Mouse (Mus musculus) midbrain, embryonic 16.5 days (tissue): ENCODE measurements around the gene Nckipsd. TPM values are rescaled to one million over a fixed set of nuclear protein-coding genes. Genes with fewer than 3 reads are reported as not detected.

ENCODE experiments used
- ATAC-seq: fragments of 200-750 bp; cut with Nextera tagmentation; 2 replicates; pipeline ENCODE4 v1.8.0; 2017; ENCODE audit warnings: moderate TSS enrichment
- H3K27ac ChIP-seq: fragments of 300-500 bp; sonication (generic); 2 replicates; pipeline ENCODE4 v1.5.1; 2014; ENCODE audit warnings: mild to moderate bottlenecking, low read length, mixed read lengths
- H3K27me3 ChIP-seq: fragments of 300-500 bp; sonication (generic); 2 replicates; pipeline ENCODE4 v1.6.1; 2014; ENCODE audit warnings: low read depth, low read length, mixed read lengths; ENCODE audit not compliant: control insufficient read depth, insufficient read depth
- H3K36me3 ChIP-seq: fragments of 300-500 bp; sonication (generic); 2 replicates; pipeline ENCODE4 v1.6.1; 2014; ENCODE audit warnings: mild to moderate bottlenecking, low read length, moderate library complexity, mixed read lengths; ENCODE audit not compliant: control insufficient read depth, insufficient read depth
- H3K4me1 ChIP-seq: fragments of 300-500 bp; sonication (generic); 2 replicates; pipeline ENCODE4 v1.6.1; 2014; ENCODE audit warnings: mild to moderate bottlenecking, low read length, mixed read lengths; ENCODE audit not compliant: control insufficient read depth, insufficient read depth
- H3K4me2 ChIP-seq: fragments of 300-500 bp; sonication (generic); 2 replicates; pipeline ENCODE4 v1.6.1; 2014; ENCODE audit warnings: mild to moderate bottlenecking, low read length, mixed read lengths
- H3K4me3 ChIP-seq: fragments of 300-500 bp; sonication (generic); 2 replicates; pipeline ENCODE4 v1.5.1; 2014; ENCODE audit warnings: low read depth, mild to moderate bottlenecking, low read length, moderate library complexity, mixed read lengths
- H3K9ac ChIP-seq: fragments of 300-500 bp; sonication (generic); 2 replicates; pipeline ENCODE4 v1.6.1; 2014; ENCODE audit warnings: low read depth, low read length, mixed read lengths
- H3K9me3 ChIP-seq: fragments of 300-500 bp; sonication (generic); replicated peaks from 2 replicates; pipeline ENCODE4 v1.6.1; 2014; ENCODE audit warnings: mild to moderate bottlenecking, low read length, mixed read lengths; ENCODE audit not compliant: control insufficient read depth, poor library complexity, severe bottlenecking
- WGBS: fragments of 180-500 bp; shearing (Covaris S2); extraction: QIAGEN DNeasy Blood & Tissue Kit; methylation state at CpG from one replicate; pipeline ENCODE4 v1.1.7; 2014; 5-methylcytosine and 5-hydroxymethylcytosine counted together
- polyA plus RNA-seq: library from polyadenylated mRNA; unstranded; fragments of >200 nt; fragmentation: Nextera tagmentation; extraction: Ambion mirVana; gene quantifications from 2 replicates; pipeline ENCODE4 v1.2.1, GENCODE M21; 2015

Nckipsd gene
- polyA plus RNA-seq, 1 experiment from 2014 or later = 51.7 TPM

GRCm38 (mm10) chr9:108809188-108809587, 1.0 kb downstream of the Nckipsd start:
- no peak for ATAC-seq

GRCm38 (mm10) chr9:108809723-108810122, 1.6 kb downstream of the Nckipsd start:
- no peaks in the 10 kb centered on the region for H3K27me3 ChIP-seq
- WGBS = 83% methylated on average over 6 of the region's 6 CpGs
- H3K9ac ChIP-seq = peak overlapping the region; percentile 94; the same call in 1 of the 2 replicates
- peak overlapping the region; percentile 87; the same call in 1 of the 2 replicates for H3K4me2 ChIP-seq
- no peak overlapping the region for H3K27ac ChIP-seq
- H3K36me3 ChIP-seq = peaks cover 47% of the 10 kb centered on the region
- no peak overlapping the region for H3K4me3 ChIP-seq
- H3K4me1 ChIP-seq = peaks cover 16% of the 10 kb centered on the region
- no peaks in the 10 kb centered on the region for H3K9me3 ChIP-seq
- ATAC-seq = no peak

More at GRCm38 (mm10) chr9:108809188-108809587, 1.0 kb downstream of the Nckipsd start:
- no peak overlapping the region for H3K27ac ChIP-seq
- H3K4me2 ChIP-seq = peak overlapping the region; percentile 87
- WGBS = 81% methylated on average over 5 of the region's 5 CpGs
- H3K9ac ChIP-seq = peak overlapping the region; percentile 94
- no peaks in the 10 kb centered on the region for H3K27me3 ChIP-seq
- no peaks in the 10 kb centered on the region for H3K9me3 ChIP-seq
- peaks cover 47% of the 10 kb centered on the region for H3K36me3 ChIP-seq
- peaks cover 16% of the 10 kb centered on the region for H3K4me1 ChIP-seq
- H3K4me3 ChIP-seq = peak overlapping the region; percentile 88

- H3K4me3 ChIP-seq = no peak overlapping the region
- peaks cover 16% of the 10 kb centered on the region for H3K4me1 ChIP-seq
- H3K9ac ChIP-seq = no peak overlapping the region
- H3K27me3 ChIP-seq = no peaks in the 10 kb centered on the region
- no peak for ATAC-seq
- peaks cover 49% of the 10 kb centered on the region for H3K36me3 ChIP-seq
- WGBS = 83% methylated on average over 4 of the region's 5 CpGs
- no peaks in the 10 kb centered on the region for H3K9me3 ChIP-seq
- H3K4me2 ChIP-seq = no peak overlapping the region
- H3K27ac ChIP-seq = no peak overlapping the region
These were observed 2.3 kb downstream of the Nckipsd start for GRCm38 (mm10) chr9:108810516-108810915.

- 93% methylated on average over 7 of the region's 7 CpGs for WGBS
- Histone ChIP-seq H3K27ac (no peak overlapping the region), H3K4me2 (no peak overlapping the region), H3K9ac (no peak overlapping the region), H3K9me3 (no peaks in the 10 kb centered on the region), H3K36me3 (peaks cover 57% of the 10 kb centered on the region), H3K4me1 (no peaks in the 10 kb centered on the region), H3K27me3 (no peaks in the 10 kb centered on the region), H3K4me3 (no peak overlapping the region)
- no peak for ATAC-seq
These were observed 7.4 kb downstream of the Nckipsd start for GRCm38 (mm10) chr9:108815557-108815956.

- no peaks in the 10 kb centered on the region; the same call in 1 of the 2 replicates for H3K27me3 ChIP-seq
- no peak overlapping the region for H3K9ac ChIP-seq
- H3K36me3 ChIP-seq = peaks cover 30% of the 10 kb centered on the region
- no peaks in the 10 kb centered on the region for H3K9me3 ChIP-seq
- no peak overlapping the region for H3K4me2 ChIP-seq
- no peak overlapping the region for H3K4me3 ChIP-seq
- H3K27ac ChIP-seq = no peak overlapping the region
- 65% methylated on average over 3 of the region's 3 CpGs for WGBS
- peaks cover 4% of the 10 kb centered on the region; the same call in 1 of the 2 replicates for H3K4me1 ChIP-seq
- no peak for ATAC-seq
These were observed 11.3 kb downstream of the Nckipsd start for GRCm38 (mm10) chr9:108819495-108819894.

- no peak overlapping the region for H3K4me3 ChIP-seq
- peaks cover 25% of the 10 kb centered on the region for H3K36me3 ChIP-seq
- peaks cover 4% of the 10 kb centered on the region; the same call in 1 of the 2 replicates for H3K4me1 ChIP-seq
- H3K27ac ChIP-seq = no peak overlapping the region
- no peak overlapping the region for H3K4me2 ChIP-seq
- no peaks in the 10 kb centered on the region; the same call in 1 of the 2 replicates for H3K27me3 ChIP-seq
- ATAC-seq = no peak
- no peaks in the 10 kb centered on the region for H3K9me3 ChIP-seq
- 70% methylated on average over 5 of the region's 5 CpGs for WGBS
- no peak overlapping the region for H3K9ac ChIP-seq
These were observed 11.9 kb downstream of the Nckipsd start for GRCm38 (mm10) chr9:108820077-108820476.

- no peaks in the 10 kb centered on the region for H3K9me3 ChIP-seq
- peak overlapping the region; percentile 61 for H3K9ac ChIP-seq
- H3K27me3 ChIP-seq = no peaks in the 10 kb centered on the region; the same call in 1 of the 2 replicates
- peak overlapping the region; percentile 94 for H3K4me2 ChIP-seq
- peak overlapping the region; percentile 87 for H3K27ac ChIP-seq
- no peak; the same call in 1 of the 2 replicates for ATAC-seq
- H3K36me3 ChIP-seq = peaks cover 14% of the 10 kb centered on the region
- H3K4me1 ChIP-seq = peaks cover 17% of the 10 kb centered on the region
- peak overlapping the region; percentile 77 for H3K4me3 ChIP-seq
- 2% methylated on average over 25 of the region's 25 CpGs for WGBS
These were observed 16.0 kb downstream of the Nckipsd start for GRCm38 (mm10) chr9:108824144-108824685.

GRCm38 (mm10) chr9:108824755-108825413, 16.7 kb downstream of the Nckipsd start:
- H3K9me3 ChIP-seq = no peaks in the 10 kb centered on the region
- no peaks in the 10 kb centered on the region; the same call in 1 of the 2 replicates for H3K27me3 ChIP-seq
- ATAC-seq = peak; percentile 92
- under 1% methylated on average over 31 of the region's 31 CpGs for WGBS
- H3K4me3 ChIP-seq = peak overlapping the region; percentile 77
- H3K36me3 ChIP-seq = peaks cover 21% of the 10 kb centered on the region
- H3K4me1 ChIP-seq = peaks cover 20% of the 10 kb centered on the region
- peak overlapping the region; percentile 87 for H3K27ac ChIP-seq
- H3K9ac ChIP-seq = peak overlapping the region; percentile 93
- H3K4me2 ChIP-seq = peak overlapping the region; percentile 94
